Mouse (Mus musculus) layer of hippocampus, postnatal 14 days (tissue): ENCODE results near the gene Lax1. TPM values are rescaled to one million over a fixed set of nuclear protein-coding genes. Genes with fewer than 3 reads are reported as not detected.
"Not testable (repeated sequence)": the region's sequence is repeated elsewhere in the genome, so short reads cannot be mapped to it uniquely, and the experiment has no call there.

Source experiments
- DNase-seq, 2 experiments: peaks; one replicate each; pipeline ENCODE4 v3.0.0; 2021 to 2022; ENCODE audit warnings: low spot score in 2 of 2, mixed read lengths in 1 of 2
- long read RNA-seq, 2 experiments: library from polyadenylated mRNA; stranded (forward); transcript quantifications; one replicate each; pipeline ENCODE4 v2.0.0; 2021
- total RNA-seq, 2 experiments: library from RNA; stranded (reverse); gene quantifications; 2 replicates each; pipeline ENCODE4 v1.2.3; 2021

Lax1 gene
- total RNA-seq, result not detected
- long read RNA-seq, experiment 1, result 0 reads
- long read RNA-seq, experiment 2, result 0 reads

DNA sequence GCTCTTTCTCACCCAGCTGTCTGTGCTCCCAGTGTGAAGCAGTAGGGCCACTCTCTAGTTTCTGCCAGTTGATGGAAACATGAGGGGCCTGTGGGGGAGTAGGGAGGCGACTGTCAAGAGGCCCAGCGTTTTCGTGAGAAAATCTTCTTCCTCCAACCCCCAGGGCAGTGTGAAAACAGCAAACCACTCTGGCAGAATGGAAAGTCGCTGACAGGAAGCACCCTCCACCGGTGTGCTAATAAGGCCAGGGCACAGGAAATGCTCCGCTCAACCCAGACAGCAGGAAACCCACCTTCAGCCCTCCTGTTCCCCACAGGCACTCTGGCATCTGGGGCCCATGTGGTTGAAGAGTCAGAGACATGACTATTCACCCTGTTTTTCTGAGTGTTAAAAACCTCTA, at the start of gene Lax1:
Gene Lax1 (minus strand): TSS at position 212 of the 400 bp plus-strand sequence.
- no peak for DNase-seq

DNA sequence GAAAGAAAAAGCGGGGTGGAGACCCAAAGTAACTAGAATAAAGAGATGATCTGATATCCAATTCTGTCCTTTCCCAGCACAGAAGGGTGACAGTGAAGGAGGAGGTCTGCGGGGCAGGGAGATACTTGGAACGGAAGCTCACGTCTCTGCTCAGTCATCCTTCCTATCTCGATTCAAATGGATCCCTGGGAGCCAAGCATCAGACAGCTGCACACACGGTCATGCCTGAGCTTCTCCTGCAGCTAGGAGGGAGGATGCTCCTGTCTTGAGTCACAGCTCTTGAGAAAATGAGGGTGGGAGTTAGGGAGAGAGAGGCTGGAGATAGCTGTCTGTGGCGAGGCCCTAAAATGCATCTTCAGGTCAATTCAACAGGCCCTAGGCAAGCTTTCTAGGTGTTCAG, 46.8 kb upstream of the Lax1 start:
- no peak for DNase-seq

DNA sequence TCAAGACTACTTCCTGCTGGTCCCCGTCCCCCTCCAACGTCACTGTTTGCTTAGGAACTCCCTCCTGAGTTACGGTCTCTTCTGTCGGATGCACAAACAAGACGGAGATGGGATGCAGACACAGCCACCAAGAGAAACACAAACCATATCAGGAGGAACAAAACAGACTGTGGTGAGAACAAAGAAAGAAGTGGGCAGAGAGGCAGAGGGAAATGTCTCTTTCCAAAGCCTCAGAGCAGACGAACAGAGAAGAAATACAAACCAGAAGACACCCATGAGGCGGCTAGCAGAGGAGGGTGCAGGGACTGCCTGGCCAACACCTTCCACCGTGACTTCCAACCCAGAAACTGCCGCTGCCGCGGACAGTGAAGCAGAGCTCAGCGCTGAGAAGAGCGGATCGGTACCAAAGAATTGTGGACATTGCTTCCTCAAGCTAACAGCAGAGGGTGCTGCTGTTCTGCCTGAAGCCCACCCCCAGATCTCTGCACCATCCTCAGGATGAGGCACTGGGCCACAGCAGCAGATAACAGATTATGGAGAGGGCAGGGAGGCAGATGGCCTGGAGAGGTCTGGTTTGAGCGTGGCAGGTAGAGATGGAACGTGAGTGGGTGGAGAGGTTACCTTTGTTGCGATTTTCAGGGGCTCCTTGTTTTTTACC, 46.2 kb upstream of the Lax1 start:
- peak; percentile 82 to 86 for DNase-seq

DNA sequence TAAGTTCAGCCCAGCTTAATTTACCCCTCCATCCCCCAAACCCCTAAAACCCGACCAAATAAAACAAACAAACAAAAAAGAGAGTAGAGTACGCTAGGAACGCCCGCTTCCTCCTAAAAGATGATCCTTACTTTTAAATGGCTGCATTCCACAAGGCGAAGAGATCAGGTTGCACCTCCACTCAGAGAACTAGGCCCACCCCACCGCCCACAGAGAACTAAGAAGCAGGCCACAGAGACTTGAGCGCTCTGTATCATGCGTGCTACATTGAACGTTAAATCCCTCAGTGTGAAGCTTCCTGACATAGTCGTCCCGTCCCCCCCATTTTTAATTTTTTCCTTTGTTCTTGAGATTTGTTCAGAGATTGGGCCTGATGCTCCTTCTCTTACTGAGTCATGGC, 42.9 kb upstream of the Lax1 start:
- no peak for DNase-seq

DNA sequence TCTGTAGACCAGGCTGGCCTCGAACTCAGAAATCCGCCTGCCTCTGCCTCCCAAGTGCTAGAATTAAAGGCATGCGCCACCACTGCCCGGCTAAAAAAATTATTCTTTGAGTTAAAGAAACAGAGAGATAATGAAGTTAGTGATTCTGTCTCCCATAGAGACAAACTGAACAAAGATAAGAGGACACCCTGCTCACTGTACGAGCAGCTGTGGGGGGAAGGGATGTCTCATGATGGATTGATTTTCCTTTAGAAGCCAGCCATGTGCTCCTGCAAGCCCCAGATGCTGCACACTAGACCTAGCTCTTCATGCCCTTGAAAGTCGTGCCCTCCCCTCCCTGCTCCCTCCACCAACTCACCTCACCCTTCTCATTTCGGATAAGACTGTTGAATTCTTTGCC, 38.4 kb upstream of the Lax1 start:
- DNase-seq, result no peak

DNA sequence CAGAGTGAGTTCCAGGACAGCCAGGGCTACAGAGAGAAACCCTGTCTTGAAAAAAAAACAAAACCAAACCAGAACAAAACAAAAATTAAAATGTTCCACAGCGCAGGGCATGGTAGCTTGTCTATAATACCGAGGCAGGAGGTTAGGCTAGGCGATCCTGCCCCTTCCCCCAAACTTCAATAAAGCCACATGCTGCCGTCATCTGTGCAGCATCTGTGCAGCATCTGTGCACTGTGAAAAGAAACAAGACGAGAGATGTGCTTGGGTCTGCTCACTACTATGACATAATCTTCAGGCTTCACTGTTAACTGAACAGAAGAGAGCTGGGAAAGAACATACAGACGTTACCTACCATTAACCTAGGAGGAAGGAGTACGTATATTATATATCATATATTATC, 30.4 kb upstream of the Lax1 start:
- no peak for DNase-seq

DNA sequence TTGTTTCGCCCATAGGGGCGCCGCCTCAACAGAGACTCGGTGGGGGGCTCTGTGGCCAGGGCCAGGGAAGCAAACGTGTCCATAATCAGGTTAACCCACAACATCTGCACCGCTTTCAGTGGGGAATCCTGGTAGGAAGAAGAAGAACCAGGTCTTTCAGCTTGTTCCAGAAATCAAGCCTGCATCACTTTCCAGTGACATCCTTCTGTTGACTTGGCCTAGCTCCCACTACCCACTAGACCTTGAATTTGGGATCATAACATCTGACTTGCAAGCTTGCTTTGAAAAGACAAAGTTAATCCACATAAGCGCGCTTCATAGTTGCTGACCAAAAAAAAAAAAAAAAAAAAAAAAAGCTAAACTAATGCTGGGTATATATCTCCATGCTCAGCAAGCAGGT, 28.9 kb upstream of the Lax1 start:
- no peak for DNase-seq

DNA sequence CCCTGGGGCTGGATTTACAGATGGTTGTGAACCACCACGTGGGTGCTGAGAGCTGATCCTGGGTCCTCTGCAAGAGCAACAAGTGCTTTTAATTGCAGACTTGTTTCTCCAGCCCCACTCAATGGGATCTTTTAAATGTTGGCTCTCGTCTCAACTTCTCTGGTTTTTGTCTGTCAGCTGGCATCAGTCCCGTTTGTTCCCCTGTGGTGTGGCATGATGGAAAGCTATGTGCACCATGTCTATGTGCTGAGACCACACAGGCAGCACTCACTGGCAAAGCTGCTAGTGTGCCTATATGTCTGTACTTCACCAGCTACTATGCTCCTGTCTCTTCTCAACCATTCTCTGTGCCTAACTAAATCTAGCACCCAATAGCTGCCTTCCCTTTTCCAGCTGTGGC, 28.4 kb upstream of the Lax1 start:
- no peak for DNase-seq

DNA sequence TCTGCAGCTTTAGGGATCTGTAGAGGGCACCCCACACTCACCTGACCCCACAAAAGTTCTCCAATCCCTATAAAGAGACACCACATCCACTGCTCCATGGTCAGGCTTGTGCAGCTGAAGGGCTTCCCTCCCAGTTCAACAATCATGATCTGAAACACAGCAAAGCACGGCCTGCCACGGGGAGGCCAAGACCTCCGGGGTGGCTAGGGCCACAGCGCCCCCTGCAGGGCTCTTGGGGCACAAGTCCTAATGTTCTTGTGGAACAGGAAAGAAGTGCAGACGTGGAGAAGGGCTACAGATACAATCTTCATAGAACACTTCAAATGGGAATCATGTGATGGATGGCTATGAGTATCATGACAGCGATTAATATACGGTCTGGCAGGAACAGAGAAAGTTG, 26.6 kb upstream of the Lax1 start:
- peak in 1 of 2 experiments; percentile 28 for DNase-seq

DNA sequence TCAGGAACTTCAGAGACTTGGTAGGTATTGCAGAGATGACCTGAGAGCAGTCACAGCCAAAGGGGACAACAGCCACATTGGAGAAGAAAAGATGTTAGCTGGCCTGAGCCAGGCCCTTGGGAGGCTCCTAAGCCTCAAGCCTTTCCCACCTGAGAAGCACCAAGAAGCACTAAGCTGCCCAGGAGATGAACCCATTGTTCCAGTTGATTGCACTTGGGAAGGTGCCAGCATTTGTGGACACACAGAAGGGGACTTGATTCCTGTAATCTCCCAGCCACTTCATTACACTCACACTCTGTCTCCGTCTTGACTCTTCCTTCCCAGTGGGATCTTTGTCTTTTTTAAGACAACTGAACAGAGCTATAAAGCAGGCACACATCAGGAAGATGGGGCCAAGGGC, 25.3 kb upstream of the Lax1 start:
- no peak for DNase-seq

DNA sequence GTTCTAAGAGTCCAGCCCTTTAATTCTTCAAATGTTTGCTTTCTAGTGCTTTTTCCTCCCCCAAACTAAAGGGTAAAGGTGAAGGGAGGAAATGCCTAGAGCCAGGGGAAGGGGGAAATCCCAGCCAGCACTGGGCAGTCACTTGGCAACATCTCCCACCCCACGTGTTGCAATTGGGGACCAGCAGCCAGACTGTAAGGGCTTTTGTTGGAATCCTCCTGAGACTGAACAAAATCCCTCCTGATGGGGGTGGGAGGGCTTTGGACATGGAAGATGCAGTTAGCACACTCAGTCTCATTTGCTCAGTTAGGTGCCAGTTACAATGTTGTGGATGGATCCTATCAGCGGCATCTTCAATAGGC, 23.1 kb upstream of the Lax1 start:
- no peak for DNase-seq

DNA sequence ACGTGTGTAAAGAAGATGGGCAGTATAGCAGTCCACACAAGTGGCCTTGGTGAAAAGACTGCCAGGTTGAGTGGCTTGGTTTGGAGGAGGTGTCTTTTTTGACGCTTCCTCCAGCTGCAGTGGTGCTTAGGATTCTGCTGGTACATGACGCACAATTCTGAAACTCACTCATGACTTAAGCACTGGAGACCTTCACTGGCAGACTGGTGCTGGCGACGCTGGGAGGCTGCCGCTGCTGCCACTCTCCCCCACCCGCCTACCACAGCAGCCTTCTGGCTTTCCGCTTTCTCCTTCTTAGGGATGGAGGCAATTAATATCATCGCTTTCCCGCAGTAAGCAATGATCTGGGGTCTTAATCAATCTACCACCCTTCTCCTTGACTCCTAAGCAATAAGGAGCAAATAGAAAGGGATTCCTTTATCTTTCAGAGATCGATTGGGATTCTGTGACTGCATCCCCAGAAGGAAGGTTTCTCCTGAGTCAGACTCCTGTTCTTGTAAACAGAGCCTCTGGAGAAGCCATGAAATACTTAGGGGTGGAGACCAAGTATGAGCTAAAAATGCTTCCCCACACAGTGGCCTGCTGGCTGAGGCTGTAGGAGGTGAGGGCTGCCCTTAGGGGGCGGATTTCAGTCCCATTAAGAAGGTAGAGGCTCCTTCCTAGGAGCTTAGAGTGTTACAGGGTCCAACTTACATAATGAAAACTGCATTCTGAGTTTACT, 22.5 kb upstream of the Lax1 start:
- no peak for DNase-seq

DNA sequence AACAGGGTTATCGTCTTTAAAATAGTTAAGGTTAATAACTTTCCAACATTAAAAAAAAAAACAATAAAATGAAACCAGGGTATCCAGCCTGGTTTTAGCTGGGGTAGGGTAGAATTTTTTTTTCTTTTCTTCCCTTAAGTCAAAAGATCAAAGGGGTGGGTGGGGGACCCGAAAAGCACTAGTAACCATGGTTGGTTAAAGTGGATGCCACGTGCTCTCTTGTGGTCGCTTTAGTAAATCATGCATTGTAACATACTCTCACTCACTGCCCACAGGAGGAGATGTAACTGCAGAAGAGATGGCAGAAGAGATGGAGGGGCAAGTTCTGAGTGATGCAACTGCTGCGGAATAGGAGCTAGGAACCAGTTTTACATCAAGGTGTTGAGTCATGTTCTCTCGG, 21.5 kb upstream of the Lax1 start:
- DNase-seq, result no peak

DNA sequence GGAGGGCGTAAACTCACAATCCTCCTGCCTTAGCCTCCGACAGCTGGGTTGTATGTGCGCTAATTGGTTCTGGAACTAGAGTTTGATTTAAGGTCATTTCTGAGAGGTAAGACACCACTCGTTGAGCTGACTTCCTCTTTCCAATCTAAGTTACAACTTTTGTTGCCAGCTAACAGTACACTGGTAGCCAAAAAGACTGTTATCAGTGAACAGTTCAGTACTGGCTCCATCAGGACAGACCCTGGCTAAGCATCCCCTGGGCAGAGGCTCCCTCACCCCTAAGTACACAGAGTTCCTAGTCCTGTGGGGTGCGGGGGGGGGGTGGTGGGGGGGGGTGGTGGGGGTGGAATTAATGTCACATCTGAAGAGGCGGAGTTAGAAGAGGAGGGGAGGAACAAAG, 21.0 kb upstream of the Lax1 start:
- DNase-seq, result no peak

DNA sequence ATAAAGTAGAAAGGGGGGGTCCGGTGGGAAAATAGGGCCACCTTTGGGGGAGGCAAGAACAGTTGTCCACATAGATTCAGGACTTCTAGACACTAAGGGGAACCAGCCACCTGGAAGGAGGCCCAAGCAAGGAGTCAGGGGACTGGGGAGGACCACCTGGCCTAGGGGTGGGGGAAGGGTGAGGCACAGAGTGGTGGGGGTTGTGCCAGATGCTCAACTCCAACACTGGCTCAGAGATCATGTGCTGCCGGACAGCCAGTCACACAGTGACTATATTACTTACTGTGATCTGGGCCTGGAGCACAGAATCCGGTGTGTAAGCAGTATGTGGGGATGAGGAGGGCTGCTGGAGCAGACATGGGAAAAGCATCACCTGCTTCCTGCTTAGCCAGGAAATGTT, 19.4 kb upstream of the Lax1 start:
- no peak for DNase-seq

DNA sequence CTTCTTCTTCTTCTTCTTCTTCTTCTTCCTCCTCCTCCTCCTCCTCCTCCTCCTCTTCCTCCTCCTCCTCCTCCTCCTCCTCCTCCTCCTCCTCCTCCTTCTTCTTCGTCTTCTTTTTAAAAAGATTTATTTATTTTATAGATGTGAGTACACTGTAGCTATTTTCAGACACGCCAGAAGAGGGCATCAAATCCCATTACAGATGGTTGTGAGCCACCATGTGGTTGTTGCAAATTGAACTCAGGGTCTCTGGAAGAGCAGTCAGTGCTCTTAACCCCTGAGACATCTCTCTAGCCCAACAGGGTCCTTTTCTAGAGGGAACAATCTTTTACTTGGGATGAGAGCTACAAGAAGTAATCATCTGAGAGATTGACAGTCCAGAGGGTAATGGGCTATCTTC, 11.9 kb upstream of the Lax1 start:
- not testable (repeated sequence) for DNase-seq

DNA sequence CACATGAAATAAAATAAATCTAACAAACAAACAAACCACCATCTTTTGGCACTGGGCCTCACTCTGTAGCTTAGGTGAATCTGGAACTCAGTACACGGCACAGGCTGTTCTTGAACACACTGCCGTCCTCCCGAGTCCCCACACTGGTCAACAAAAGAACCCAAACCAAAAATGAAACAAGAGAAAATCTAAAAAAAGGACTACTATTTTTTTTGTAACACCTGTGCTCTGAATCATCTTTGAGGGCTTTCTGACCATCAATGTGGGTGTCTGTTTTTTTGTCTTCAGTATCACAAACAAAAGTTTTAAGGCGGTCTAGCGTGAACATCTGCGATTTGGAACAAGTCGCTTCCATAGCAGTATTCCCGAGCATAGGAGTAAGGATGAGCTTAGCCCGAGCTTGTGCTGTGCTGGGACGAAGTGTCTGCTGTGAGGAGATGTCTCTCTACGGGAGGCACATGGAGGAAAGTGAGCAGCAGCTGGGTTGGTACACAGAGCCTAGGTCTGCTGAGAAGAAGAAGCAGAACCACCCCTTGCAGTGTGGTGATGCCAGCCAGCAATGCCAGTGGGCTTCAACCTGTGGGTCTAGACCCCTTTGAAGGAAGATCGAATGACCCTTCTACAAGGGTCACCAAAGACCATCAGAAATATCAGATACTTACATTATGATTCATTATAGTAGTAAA, 8.2 kb upstream of the Lax1 start:
- no peak for DNase-seq

DNA sequence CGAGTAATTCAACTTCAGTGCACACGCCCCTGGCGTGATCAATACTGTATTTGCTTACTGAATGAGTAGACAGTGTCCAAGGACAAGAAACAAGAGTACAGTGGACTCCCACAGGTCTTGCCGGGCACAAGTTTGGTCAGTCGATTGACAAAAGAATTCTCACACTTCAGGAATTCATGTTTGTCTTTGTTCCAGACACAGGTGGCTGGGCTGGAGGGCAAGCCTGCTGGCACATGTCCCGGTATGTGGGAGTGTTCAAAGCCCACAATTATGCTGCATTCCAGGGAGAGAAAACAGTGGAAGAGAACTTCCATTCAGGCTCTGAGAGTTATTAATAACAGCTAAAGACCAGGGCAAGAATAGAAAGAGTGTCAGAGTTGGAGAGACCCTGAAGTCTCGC, 6.0 kb upstream of the Lax1 start:
- DNase-seq, result no peak

DNA sequence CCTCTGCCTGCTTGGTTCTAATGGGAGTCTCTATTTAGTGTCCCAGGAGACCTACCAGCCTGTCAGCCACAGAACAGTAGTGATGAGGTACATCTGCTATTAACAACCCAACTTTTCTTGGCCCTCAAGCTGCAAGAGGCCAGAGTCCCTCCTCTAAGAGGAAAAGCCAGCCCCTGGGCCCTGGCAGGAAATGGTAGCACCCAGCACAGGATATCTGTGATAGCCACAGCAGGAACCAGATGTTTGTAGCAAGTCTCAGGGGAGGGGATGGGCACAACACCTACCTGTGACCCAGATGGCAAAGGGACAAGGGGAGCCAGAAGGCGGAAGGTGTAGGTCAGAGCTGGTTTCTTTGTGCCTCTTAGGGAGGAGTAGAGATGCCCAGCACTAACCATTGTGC, 5.0 kb upstream of the Lax1 start:
- no peak for DNase-seq

DNA sequence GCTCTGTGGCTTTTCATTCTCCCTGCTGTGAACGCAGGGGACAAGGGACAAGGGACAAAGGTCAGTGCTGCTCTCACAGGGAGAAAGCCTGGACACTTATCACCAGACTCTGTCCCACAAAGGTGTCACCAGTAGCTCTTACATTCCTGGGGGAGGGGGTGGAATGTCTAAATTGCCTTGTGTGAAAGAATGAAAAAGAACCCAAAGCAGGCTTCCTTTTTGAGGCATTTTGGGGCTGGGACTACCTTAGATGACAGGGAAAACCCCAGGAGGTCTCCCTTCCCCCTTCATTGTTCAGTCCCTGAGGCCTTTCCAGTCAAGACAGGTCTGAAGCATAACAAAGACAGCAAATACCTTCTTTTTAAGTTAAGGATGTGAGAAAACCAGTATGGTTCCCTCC, 4.4 kb upstream of the Lax1 start:
- no peak for DNase-seq

DNA sequence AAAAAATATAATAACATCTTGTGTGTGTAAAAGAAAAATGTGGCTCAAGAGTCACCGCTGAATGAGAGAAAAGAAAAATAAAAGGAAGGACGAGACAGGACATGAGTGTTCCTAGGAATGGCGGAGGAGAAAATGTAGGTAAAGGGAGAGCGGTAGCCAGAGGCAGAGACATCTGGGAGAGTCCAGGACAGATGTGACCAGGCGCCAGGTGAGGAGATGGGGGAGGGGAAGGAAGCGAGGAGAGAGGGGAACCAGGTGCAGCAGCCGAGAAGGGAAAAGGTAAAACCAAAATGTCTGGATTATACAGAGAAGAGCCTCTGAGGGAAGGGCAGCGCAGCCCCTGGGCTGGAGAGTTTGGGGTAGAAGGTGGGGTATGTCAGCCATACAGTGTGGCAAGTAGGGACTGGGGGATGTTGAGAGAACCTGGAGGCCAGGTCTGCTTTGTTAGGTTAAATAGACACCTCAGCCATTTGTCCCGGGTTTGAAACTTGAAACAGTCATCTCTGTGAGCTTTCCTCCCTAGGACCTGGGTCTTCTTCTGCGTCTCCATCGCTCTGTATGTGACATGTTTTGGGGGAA, 3.7 kb upstream of the Lax1 start:
- no peak for DNase-seq

DNA sequence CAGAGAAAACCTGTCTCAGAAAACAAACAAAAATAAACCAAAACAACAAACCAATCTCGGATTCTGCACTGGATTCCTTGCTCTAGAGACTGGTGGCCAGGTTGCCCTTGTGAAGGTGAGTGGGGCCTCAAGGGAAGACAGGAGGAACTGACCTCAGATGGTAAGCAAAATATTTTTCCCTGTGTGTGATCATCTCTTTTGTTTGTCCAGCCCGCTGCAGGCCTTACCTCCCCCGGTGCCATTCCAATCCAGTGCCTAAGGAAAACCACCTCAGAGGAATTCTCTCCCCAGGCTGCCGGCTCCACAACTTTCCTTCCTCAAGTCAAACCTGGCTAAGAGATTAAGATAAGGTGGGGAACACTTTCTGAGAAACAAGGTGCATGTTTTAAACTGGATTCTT, 2.3 kb upstream of the Lax1 start:
- no peak for DNase-seq
